Mouse (Mus musculus) left cerebral cortex, postnatal 4 days (tissue): Measurements from ENCODE around the gene 1700025G04Rik. TPM values are rescaled to one million over a fixed set of nuclear protein-coding genes. Genes with fewer than 3 reads are reported as not detected.

Experiments
- DNase-seq: peaks from one replicate; pipeline ENCODE4 v3.0.0-alpha.2; 2022
- intact Hi-C: fragments of 180-260 bp; cut with DNase I; formaldehyde crosslinking; loops from one replicate; pipeline ENCODE4 v1.15.1; 2025
- total RNA-seq, 2 experiments: library from RNA; stranded (reverse); gene quantifications; 2 replicates each; pipeline ENCODE4 v1.2.3; 2021

1700025G04Rik gene
- 10 to 100 TPM; 51.3 to 51.4 TPM for total RNA-seq

DNA sequence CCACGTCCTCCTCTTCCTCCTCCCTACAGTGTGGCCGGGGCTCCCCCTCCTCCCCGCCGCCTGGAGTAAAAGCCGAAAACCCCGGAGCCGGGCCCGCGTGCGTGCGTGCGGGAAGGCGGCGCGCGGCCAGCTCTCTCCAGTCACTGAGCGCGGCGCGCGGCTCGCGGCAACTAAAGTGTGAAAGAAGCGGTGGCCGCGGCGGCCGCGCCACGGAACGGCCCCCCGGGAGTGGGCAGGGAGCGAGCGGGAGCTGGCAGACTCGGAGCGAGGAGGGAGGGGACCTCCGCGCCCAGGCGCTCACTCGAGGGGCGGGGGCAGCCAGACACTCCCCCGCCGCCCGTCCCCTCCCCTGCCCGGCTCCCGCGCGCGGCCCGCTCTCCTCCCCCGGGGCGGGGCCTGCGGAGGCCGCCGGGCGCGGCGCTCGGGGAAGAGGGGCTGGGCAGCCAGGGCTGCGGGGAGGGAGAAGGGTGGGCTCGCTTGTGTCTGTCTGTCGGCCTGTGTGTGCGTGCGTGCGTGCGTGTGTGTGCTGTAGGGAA is at the start of gene 1700025G04Rik:
Gene 1700025G04Rik, minus strand, starts transcription at position 108 of the 536 bp plus-strand sequence.
- peak; percentile 87 for DNase-seq
- intact Hi-C loops: loop anchor here (10.0 kb wide), 1 partner anchor 275 kb away; no protein-coding TSS in a partner anchor

DNA sequence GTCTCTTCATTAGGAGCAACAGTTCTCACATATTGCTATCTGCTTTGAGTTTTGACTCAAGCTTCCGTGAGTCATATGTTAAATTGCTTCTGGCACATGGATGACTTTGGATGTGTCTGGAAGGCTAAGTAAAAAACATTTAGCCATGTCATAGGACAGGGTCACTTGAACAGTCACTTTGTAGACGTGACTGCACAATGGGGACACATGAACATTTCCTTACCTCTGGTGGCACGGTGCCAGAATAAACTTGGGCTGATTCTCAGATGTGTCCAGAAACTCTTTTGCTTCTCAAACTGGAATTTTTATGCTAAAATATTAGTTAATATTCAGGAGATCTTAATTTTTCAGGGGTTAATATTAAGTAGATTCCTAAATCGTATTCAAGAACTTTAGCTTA is 49.6 kb upstream of the 1700025G04Rik start:
- no peak for DNase-seq
- intact Hi-C loops: no loop called here

DNA sequence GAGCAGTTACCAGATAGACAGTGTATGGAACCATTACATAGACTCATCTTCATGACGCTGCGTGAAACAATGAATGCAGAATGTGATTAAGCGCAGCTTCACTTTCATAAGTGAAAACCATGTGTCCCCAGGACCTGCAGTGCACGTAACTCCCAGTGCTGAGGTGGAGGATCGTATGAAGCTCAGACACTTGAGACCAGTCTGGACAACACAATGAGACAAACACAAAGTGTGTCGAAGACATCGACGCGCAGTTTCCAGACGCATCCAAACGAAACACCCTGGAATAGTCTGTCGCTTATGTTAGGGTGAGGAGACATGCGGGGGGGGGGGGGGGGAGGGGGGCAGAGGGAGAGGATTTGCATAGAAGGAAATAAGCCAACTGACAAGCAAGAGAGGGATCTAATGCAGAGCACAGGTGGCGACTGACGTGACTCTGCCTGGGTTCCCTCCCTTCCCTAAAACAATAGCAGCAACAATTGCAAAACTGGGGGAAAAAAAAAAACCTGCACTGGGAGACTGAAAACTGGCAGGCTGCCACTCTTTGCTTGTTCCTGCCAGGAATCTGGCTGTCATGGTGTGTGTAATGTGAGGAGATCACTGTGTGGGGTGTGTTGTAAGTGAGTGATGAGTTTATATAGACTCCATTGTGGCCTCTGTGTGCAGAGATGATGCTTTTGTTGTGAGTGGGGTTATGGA is 40.3 kb upstream of the 1700025G04Rik start:
- peak; percentile 75 for DNase-seq
- intact Hi-C loops: no loop called here

DNA sequence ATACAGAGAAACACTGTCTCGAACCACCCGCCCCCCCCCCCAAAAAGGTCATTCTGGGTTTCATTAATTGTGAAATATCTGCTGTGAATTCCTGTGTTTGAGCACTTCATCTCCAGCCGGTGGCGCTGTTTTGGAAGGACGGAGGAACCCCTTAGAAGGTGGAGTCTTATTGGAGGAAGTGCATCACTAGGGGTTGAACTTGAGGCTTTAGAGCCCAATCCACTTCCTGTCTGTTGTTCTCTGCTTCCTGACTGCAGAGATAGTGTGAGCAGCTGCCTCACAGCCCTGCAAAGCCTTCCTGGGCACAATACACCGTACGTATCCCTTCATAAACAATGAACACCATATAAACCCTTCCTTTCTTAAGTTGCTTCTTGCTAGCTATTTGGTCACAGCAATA is 35.5 kb upstream of the 1700025G04Rik start:
- intact Hi-C loops: no loop called here
- no peak for DNase-seq

DNA sequence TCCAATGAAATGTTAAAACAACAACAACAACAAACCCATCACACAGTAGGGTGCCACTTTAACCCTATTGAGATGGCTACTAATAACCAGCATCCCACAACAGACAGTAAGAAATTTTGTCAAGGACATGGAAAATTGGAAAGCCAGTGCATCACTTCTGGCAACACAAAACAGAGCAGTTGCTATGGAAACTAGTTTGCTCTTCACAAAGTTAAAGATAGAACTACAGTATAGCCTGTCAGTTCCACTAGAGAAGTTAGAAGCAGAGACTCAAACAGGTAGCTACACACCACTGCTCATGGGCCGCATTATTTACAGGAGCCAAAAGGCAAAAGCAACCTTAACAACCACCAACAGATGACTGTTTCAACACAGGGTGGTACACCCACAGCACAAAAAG is 20.2 kb upstream of the 1700025G04Rik start:
- intact Hi-C loops: no loop called here
- DNase-seq: no peak

DNA sequence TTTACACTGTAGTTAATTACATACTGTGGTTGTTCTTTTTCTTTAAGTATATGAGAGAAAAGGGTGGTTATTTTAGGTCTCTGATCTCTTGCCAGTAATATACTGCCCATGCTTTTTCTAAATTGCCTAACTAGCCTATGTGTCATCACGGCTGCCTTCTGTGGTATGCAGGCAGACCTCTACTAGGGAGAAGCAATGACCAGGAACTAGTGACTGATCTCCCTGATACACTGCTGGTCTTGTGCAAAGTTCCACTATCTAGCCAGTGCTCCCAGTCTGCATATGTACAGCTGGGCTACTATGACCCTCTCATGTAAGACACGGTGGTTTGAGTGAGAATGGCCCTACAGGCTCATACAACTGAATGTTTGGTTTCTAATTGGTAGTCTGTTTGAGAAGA is 16.2 kb upstream of the 1700025G04Rik start:
- no peak for DNase-seq
- intact Hi-C loops: no loop called here

DNA sequence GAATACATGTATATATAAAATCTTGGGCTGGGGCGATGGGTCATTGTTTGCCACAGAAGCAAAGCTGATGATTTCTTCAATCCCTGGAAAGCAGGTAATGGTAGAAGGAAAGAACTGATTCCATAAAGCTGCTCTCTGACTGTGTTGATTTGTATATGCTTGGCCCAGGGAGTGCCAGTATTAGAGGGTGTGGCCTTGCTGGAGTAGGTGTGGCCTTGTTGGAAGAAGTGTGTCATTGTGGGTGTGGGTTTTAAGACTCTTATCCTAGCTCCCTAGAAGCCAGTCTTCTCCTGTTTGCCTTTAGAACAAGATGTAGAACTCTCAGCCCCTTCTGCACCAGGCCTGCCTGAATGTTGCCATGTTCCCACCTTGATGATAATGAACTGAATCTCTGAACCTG is 15.3 kb upstream of the 1700025G04Rik start:
- intact Hi-C loops: no loop called here
- DNase-seq: no peak

DNA sequence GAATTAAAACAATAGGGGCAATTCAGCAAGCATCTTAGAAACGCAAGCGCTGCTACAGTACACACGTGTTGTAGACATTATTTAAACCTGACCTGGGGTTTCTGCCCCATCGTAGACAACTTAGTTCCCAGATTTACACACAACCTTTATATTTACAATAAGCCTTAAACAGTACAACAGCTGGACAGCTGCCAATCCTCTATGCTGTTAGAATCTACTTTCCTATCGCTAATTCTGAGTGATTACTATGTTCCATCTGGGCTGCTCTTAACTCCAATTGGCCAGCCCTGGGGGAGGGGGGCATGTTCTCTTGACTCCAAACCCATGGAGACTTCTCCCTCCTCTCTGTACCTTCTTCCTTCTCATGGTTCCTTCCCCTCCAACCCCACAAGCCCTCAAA is 11.8 kb upstream of the 1700025G04Rik start:
- no peak for DNase-seq
- intact Hi-C loops: no loop called here

DNA sequence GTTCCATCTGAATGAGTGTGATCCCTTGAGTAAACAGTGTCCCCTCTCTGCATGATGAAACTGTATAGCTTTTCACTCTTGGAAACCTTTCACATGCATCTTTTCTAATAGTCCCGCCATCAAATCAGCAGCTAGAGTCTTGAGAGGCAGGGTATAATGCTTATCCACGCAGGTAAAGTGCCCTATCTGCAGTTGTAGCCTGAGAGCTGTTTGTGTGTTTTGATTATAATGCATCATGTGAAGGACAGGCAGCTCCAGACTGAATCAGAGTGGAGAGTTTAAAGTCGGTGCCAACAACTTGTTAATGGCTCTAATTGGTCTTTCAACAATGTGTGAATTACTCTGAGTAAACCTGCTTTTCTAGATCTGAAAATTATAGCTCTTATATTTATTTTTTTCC is 6.1 kb upstream of the 1700025G04Rik start:
- intact Hi-C loops: loop anchor here (10.0 kb wide), 1 partner anchor 269 kb away; no protein-coding TSS in a partner anchor
- DNase-seq: no peak

DNA sequence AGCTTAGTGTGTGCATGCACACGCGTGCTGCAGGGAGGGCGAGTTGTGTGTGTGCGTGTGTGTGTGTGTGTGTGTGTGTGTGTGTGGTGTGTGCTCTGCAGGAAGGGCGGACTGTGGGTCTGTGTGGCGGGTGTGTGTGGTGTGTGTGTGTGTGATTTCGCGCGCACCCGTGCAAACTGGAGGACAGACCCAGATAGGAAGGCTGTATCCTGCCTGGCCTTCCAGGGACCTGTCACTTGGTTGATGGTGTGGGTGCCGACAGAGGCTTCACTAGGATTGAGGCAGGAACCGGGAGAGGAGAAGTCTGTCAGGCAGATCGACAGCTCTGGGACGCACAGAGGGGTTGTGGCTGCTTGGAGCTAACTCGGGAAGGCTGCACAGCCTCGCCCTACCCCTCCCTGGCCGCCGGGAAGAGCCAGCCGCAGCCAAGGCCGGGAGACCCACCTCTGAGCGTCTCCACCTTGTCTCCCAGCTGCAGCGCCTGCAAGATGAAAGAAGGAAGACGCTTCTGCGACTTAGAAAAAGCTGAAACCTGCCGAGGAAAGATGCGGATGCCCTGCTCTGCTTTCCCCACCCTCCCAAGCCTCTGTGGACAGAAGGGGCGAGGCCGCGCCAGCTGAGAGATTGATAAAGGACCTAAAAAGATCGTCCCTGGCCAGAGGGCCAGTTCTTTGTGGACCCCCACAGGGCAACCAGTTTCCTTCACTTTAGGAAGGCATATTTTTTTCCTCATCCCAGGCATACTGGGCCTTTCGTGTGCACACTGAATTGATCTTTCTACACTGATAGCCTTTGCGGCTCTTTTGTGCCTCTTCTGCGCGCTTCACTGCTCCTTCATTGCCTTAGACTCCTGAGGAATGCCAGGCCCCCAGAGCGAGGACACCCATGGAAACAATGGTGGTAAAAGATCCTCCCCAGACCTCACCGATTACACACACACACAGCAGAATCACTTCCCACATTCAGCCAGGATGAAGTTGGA is 930 bp upstream of the 1700025G04Rik start:
- DNase-seq: peak; percentile 51
- intact Hi-C loops: loop anchor here (10.0 kb wide), 1 partner anchor 274 kb away; no protein-coding TSS in a partner anchor

DNA sequence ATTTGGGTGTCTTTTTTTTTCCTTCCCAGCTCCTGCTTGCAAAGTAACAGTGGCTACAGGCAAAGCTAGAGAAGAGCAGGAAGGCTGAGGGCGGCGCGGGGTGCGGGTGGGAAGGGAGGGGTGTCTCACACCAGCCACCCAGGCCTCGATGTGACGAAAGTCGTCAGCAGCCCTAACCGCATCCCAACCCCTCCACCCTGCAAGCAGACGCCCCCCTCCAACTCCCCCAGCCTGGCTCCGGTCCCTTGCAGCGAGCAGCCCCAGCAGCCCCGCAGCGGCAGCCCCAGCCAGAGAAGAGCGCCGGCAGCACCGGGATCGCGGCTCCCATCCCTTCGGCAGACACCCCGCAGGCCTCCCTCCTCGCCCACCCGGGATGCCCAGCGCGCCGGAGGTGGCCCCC is 399 bp downstream of the 1700025G04Rik start:
- peak; percentile 59 for DNase-seq
- intact Hi-C loops: loop anchor here (5.0 kb wide), 1 partner anchor 237 kb away; no protein-coding TSS in a partner anchor

DNA sequence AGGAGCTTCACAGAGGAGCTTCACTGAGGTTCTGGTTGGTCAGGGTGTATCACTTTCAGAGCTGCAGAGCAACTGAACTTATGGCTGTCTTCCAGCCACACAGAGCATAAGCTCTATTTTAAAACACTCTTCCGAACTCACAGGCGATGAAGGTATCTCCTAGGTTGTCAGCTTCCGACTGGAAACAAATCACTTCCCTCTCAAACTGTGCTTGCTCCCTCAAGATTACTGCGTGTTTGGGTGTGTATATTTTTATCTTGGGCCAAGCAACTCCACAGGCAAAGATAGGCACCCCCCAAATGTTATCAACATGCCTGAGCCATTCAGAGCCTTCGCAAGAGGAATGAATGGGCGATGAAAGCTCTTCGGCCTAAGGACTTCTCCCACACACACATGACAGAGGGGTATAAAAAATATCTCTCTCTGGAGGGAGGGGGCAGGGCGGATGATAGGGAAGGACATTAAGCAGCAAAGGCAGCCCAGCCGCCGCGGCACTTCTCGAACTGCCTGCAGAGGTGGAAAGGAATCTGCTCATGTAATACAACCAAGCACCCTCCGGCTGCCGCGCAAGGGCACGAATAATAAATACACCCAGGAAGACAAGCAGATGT is 1.0 kb downstream of the 1700025G04Rik start:
- intact Hi-C loops: loop anchor here (5.0 kb wide), 1 partner anchor 237 kb away; no protein-coding TSS in a partner anchor
- peak; percentile 44 for DNase-seq

DNA sequence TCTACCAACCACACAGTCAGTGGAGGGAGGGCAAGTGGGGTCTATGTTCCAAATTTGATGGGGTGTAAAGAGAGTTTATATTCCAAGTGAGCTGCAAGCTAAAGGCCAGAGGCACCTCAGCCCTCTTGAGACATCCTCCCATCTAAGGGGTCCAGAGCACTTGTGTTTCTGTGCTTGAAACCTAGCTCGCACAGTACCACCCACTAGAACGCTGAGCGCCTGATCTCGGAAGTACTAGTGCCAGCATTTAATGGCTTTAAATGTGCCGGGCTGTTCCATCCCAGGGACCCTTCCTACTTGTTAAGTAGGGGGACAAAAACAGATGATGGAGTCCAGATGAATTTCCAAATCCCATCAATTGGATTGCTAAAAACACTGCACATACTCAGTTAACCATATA is 1.9 kb downstream of the 1700025G04Rik start:
- no peak for DNase-seq
- intact Hi-C loops: loop anchor here (5.0 kb wide), 1 partner anchor 236 kb away; no protein-coding TSS in a partner anchor

DNA sequence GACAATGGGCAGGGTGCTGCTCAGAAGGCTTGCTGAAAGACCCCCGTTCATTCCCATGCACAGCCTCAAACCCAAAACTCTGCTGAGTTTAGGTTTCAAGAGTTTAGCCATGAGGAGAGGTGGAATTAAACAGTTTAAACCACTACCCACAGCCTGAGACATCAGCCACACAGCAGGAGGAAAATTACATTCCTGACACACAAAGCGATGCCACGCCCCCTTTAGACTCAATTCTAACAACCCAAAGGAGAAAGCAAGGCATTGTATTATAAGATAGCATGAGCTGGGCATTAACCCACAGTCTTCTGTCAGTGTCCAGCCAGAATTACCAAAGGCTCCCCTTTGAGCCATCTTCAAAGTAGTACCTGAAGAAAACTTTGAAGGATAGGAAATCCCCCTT is 3.0 kb downstream of the 1700025G04Rik start:
- DNase-seq: no peak
- intact Hi-C loops: loop anchor here (5.0 kb wide), 1 partner anchor 235 kb away; no protein-coding TSS in a partner anchor

DNA sequence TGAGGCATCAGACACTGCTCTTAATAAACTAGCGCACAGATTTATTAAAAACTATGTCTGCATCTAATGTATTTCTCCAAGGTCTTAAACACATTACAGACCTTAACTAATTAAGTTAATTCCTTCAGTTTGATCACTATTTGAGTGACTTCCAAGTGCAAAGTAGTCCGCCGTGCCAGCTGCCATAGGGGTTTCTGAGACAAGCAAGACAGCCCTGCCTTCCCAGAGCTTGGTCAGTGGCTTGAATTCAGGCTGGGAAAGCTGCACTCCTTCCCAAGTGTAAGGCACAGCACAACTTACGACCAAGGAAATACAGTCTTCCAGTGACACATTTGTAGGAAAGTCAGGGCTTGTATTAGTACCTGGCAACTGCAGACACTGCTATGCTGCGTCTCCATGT is 4.4 kb downstream of the 1700025G04Rik start:
- intact Hi-C loops: loop anchor here (5.0 kb wide), 1 partner anchor 233 kb away; no protein-coding TSS in a partner anchor
- no peak for DNase-seq

DNA sequence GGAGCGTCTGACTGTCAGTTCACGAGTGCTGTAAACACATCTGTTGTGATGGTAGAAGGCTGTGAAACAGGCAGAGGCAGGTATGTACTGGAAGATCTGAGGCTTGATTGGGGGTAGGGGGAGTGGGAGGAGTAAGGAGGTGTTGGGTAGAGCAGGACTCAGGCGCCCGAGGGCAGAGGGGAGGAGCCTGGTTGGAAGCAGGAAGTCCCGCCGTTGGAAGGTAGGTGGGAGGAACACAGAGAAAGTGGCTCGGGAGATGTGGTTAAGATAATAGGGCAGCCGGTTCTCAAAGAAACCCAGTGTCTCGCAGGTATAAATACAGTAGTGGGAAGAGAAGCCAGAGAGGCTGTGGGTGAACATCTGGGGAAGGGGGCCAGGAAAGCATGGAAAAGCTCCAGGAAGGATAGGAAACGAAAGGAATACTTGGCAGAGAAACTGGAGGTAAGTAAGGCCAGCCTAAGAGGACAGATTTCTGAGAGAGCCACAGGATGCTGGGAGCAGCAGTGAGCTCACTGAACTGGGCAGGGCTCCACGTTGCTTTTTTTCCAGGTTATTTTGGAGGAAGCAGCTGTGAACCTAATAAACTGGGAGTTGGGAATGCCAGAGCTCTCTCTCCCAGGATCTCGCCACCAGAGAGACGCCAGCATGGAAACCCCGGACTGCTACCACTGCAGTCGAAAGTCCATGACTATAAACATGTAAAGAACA is 5.1 kb downstream of the 1700025G04Rik start:
- no peak for DNase-seq
- intact Hi-C loops: loop anchor here (5.0 kb wide), 2 partner anchors 77 to 232 kb away; no protein-coding TSS in a partner anchor

DNA sequence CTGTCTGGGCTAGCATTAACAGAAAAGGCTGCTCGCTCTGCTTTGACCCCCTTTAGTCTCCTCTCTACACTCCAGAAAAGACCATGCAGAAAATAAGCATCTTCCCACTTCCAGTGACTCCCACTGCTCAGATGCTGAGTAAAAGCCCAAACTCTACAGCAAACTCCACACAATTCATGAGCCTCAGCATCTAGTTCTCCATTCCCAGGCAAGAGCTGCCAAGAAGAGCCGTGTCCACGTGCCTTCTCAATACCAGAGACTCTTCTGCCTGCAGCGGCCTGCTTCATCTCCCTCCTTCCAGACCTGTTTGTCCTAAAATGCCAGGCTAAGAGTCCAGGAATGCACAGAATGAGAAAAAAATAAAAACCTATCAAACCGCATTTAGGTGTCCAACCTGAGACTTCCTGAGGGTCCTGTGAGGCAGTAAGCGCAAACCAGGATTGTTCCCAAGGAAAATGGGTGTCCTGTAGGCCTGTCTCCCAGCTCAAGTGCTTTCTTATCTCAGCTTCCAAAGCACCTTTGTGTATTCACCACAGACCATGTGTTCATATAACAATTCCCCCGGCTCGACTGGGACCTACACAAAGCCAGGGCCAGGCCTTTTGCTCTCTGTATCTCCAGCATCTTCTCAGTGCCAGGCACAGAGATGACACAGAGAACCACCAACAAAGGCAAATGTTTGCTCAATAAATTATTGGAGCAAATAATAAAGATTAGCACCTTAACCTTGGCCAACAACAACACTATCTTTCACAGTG is 7.8 kb downstream of the 1700025G04Rik start:
- intact Hi-C loops: loop anchor here (5.0 kb wide), 1 partner anchor 75 kb away; no protein-coding TSS in a partner anchor
- DNase-seq: no peak

DNA sequence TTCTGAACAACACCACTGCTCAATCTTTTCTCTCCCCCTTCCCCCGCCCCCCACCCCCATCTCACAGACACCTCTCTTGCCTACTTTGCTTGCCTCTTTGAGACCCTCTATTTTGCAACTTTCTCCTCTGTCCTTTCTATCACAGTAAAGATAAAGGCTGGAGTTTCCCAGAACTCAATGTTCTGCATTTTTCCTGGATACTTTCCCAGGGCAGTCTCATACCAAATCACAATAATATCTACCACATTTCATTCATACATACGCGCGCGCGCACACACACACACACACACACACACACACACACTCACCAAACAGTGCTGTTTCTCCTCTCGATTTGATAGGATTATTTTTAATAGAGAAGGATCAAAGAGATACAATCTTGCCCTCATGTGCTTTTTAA is 8.8 kb downstream of the 1700025G04Rik start:
- DNase-seq: no peak
- intact Hi-C loops: loop anchor here (5.0 kb wide), 1 partner anchor 74 kb away; no protein-coding TSS in a partner anchor

DNA sequence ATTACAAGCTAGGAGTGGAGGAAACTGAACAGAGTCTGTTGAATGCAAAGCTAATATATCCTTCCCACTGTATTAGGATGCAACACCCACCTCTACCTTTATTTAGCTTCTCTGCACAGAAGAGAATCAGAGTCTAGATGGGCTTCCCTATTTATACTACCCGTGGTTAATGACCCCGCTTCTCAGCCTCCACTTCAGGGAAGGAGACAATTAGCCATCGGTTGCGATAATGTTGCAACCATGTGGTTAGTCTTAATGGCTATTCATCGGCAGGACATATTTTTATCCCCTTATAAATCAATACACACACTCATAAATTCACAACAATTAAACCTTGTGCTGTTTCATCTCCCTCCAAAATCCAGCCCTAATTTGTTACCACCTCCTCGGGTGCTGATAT is 9.7 kb downstream of the 1700025G04Rik start:
- intact Hi-C loops: loop anchor here (5.0 kb wide), 1 partner anchor 73 kb away; no protein-coding TSS in a partner anchor

More for the DNA sequence above, 9.7 kb downstream of the 1700025G04Rik start:
- DNase-seq: no peak
